Mouse (Mus musculus) thymus, postnatal 14 days (tissue): ENCODE data around the gene Pcsk5.

ENCODE experiments used
- DNase-seq: peaks from one replicate; pipeline ENCODE4 v3.0.0; 2021

The Pcsk5 gene

GRCm38 (mm10) chr19:17800798-17801197 is 36.6 kb downstream of the Pcsk5 start:
- no peak for DNase-seq

GRCm38 (mm10) chr19:17799419-17800185 is 37.8 kb downstream of the Pcsk5 start:
- DNase-seq = no peak

GRCm38 (mm10) chr19:17793457-17793856 is 44.0 kb downstream of the Pcsk5 start:
- no peak for DNase-seq

- no peak for DNase-seq
Measured at GRCm38 (mm10) chr19:17791485-17792052, 45.9 kb downstream of the Pcsk5 start.

- DNase-seq = no peak
Measured at GRCm38 (mm10) chr19:17788617-17789317, 48.7 kb downstream of the Pcsk5 start.

- DNase-seq = no peak
Measured at GRCm38 (mm10) chr19:17786744-17787143, 50.7 kb downstream of the Pcsk5 start.

- DNase-seq = no peak
Measured at GRCm38 (mm10) chr19:17784401-17785192, 52.8 kb downstream of the Pcsk5 start.

GRCm38 (mm10) chr19:17783231-17783630 is 54.2 kb downstream of the Pcsk5 start:
- DNase-seq = no peak

GRCm38 (mm10) chr19:17781323-17781722 is 56.1 kb downstream of the Pcsk5 start:
- no peak for DNase-seq

- no peak for DNase-seq
Measured at GRCm38 (mm10) chr19:17775943-17776342, 61.5 kb downstream of the Pcsk5 start.

GRCm38 (mm10) chr19:17775097-17775496 is 62.3 kb downstream of the Pcsk5 start:
- DNase-seq = no peak

GRCm38 (mm10) chr19:17774061-17774460 is 63.4 kb downstream of the Pcsk5 start:
- no peak for DNase-seq

- DNase-seq = no peak
Measured at GRCm38 (mm10) chr19:17769610-17770399, 67.6 kb downstream of the Pcsk5 start.

- no peak for DNase-seq
Measured at GRCm38 (mm10) chr19:17765001-17765400, 72.4 kb downstream of the Pcsk5 start.

- no peak for DNase-seq
Measured at GRCm38 (mm10) chr19:17762740-17763139, 74.7 kb downstream of the Pcsk5 start.

- no peak for DNase-seq
Measured at GRCm38 (mm10) chr19:17761678-17762077, 75.8 kb downstream of the Pcsk5 start.

- no peak for DNase-seq
Measured at GRCm38 (mm10) chr19:17752841-17753240, 84.6 kb downstream of the Pcsk5 start.

GRCm38 (mm10) chr19:17748331-17748730 is 89.1 kb downstream of the Pcsk5 start:
- no peak for DNase-seq

GRCm38 (mm10) chr19:17745380-17745779 is 92.1 kb downstream of the Pcsk5 start:
- DNase-seq = no peak

- no peak for DNase-seq
Measured at GRCm38 (mm10) chr19:17744474-17745069, 92.9 kb downstream of the Pcsk5 start.

- no peak for DNase-seq
Measured at GRCm38 (mm10) chr19:17741465-17741864, 96.0 kb downstream of the Pcsk5 start.
